Mouse (Mus musculus): ENCODE measurements around the gene Vmac.

Vmac gene

DNA sequence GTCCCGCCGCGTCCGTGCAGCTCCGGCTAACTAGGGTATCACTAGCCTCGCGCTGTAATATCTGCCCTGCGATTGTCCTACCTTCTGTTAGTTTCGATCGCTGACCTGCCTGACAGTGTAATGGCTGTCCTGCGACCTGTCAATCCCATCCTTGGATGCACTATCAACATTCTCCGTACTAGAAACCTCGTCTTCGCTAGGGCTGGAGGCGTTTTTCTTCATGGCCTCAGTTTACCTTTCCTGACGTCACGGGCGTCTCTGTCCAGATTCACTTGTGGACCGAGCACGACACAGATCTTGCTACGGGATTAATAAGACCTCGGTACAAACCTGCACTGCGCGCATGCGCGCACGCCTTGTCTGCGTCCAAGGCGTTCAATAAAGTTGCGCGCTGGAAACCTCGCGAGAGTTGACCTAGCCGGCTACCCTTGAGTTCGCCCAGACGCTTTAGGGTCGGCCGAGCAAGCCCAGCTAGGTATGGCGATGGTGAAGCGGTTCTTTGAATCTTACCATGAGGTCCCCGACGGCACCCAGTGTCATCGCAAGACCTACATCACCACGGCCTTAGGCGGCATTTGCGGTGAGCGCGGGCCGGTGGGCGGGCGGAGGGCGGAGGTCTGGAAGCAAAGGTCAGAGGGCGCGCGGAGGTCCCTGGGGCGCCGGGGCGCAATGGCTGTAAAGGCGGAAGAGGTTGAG is at the start of gene Vmac, which contains the start of gene Ndufa11:
Vmac (minus strand) TSS at position 660 of the 696 bp plus-strand sequence.
Ndufa11 (plus strand) TSS at position 405 of the 696 bp plus-strand sequence.
- DNase-seq (ENCODE audit: low spot score): peak; percentile 94

- DNase-seq (ENCODE audit: low spot score): no peak
Measured at GRCm38 (mm10) chr17:56766631-56767405, 49.0 kb upstream of the Vmac start.

GRCm38 (mm10) chr17:56765431-56765830 is 47.6 kb upstream of the Vmac start:
- no peak for DNase-seq (ENCODE audit: low spot score)

DNA sequence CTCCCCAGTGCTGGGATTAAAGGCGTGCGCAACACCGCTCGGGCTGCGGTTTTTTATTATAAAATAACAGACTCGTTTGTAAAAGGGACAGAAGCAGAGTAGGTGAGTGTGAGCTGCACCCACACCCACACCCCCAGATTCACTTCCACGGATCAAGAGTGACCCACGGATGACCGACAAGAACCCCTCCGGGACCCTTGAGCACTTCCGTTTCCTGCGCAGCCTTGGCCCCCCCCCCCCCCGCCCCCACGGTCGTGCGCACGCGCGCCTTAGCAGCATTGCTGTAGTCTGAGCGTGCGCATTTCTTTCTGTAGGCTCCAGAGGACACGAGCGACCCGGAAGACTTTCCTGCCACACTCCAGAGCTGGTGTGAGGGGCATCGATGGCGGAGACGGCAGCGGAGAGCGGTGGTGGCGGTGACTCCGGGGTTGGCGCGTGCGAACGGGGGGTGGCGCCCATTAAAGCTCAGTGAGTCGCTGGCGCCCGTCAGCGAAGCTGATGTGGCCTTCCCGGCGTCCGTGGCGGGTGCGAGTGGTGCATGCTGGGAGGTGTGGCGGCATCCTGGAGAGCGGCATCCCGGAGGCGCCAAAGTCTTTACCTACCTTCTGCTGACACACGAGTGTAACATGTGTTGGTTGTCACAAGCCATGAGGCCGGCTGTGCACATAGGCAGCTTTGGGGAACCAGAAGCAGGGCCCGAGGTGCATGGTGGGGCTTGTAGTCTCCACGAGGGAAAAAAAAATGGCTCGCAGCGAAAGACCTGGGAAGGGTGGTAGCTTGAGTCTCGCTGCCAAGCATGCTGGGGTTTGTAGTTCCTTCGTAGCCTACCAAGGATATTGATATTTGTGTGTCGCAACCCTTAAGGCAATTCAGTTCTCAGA is 46.9 kb upstream of the Vmac start, which contains the start of gene Dus3l:
Dus3l (plus strand) TSS at position 284 of the 881 bp plus-strand sequence.
- DNase-seq (ENCODE audit: low spot score): peak; percentile 77

DNA sequence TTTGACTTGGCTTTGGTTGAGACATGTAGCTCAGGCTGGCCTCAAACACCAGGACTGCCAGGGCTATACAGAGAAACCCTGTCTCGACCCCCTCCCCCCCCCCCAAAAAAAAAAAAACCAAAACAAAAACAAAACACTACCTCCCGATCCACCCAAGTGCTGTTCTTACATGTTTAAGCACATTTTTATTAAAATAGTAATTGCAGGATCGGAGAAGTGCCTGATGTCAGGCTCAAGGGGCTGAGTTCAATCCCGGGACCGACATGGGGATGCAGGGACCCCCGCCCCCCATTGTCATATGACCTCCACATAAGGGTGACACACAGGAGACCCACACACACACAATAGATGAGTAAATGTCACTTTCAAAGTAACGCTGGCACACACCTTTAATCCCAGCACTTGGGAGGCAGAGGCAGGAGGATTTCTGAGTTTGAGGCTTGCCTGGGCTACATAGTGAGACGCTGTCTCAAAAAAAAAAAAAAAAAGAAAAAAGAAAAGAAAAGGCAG is 46.0 kb upstream of the Vmac start:
- DNase-seq (ENCODE audit: low spot score): no peak

GRCm38 (mm10) chr17:56762769-56763731 is 45.2 kb upstream of the Vmac start:
- DNase-seq (ENCODE audit: low spot score): peak; percentile 46

DNA sequence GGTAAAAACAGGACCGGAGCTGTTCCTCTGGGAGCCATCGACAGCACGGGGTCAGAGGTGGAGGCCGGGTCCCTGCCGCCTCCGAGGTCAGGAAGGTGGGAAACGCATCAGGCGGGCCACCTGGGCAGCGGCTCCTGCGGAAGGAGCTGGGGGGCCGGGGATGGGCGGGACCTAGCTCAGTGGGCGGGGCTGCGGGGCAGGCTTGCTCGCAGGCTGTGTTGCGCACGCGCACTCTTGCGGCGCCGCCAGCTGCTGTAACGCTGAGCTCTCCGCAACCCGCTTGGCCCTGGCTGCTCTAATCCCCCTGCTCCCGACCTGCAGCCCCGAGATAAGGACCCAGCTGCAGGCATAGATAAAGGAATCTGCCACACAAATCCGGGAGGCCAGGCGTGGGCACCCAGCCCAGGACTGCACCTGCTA is 44.2 kb upstream of the Vmac start:
- DNase-seq (ENCODE audit: low spot score): peak; percentile 86

GRCm38 (mm10) chr17:56761077-56761476 is 43.3 kb upstream of the Vmac start:
- no peak for DNase-seq (ENCODE audit: low spot score)

DNA sequence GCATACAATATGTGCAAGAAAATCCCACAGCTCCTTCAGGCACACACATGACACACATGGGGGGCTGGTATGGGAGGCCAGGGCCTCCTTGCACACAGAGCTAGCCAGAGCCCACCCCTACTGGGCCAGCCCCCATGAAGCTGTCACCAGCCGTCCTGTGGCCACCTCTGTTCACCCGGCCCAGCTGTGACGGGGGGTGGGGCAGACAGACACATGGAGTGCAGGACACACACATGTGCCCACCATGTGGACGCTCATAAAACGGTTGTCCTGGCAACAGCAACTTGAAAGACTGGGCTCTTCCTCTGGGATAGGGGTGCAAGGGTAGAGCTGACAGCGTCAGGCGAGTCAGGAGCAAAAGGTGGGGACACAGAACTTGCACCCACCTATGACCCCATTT is 41.4 kb upstream of the Vmac start:
- no peak for DNase-seq (ENCODE audit: low spot score)

DNA sequence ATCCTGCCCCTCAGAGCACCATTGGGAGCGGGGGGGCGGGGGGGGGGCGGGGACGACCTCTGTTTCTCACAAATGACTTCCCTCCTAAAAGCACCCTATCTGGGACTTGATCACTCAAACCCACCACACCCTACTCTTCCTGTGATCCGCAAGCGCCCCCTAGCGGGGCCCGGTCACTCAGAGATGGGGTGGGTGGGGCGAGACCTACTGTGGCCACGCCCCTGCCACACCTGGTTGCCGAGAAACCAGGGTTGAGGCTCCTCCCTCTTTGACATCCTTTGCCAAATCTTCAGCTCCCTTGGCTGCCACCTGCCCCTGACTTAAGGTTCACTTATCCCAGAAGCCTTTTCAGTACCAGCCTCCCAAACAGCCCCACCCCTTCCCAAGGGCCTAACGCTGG is 40.3 kb upstream of the Vmac start:
- peak; percentile 86 for DNase-seq (ENCODE audit: low spot score)

- DNase-seq (ENCODE audit: low spot score): peak; percentile 94
Measured at GRCm38 (mm10) chr17:56757416-56758123, 39.7 kb upstream of the Vmac start, which contains the start of gene Nrtn. Gene Nrtn, minus strand, starts transcription at chr17:56757530.

- peak; percentile 54 for DNase-seq (ENCODE audit: low spot score)
Measured at GRCm38 (mm10) chr17:56756703-56757399, 39.0 kb upstream of the Vmac start.

GRCm38 (mm10) chr17:56754271-56755185 is 36.7 kb upstream of the Vmac start:
- DNase-seq (ENCODE audit: low spot score): no peak

GRCm38 (mm10) chr17:56753452-56753851 is 35.6 kb upstream of the Vmac start:
- DNase-seq (ENCODE audit: low spot score): no peak

GRCm38 (mm10) chr17:56751404-56752072 is 33.7 kb upstream of the Vmac start:
- no peak for DNase-seq (ENCODE audit: low spot score)

DNA sequence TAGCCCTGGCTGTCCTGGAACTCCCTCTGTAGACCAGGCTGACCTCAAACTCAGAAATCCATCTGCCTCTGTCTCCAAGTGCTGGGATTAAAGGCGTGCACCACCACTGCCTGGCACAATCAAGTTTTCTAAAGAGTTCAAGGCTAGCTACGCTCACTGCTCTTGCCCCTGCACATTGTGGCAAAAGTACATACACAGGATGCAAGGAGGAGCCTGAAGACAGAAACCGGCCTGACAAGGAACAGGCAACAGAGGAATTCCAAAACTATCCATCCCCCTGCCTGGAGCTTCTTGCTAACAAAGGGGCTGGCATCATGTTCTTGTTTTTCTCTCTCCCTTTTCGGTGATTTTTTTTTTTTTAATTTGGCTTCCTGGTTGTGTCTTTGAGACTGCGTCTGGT is 26.4 kb upstream of the Vmac start:
- no peak for DNase-seq (ENCODE audit: low spot score)

- DNase-seq (ENCODE audit: low spot score): no peak
Measured at GRCm38 (mm10) chr17:56740788-56741160, 23.0 kb upstream of the Vmac start.
